Comparison of ENCODE assay signal across 8 mouse cellular contexts in genomic region chr4:150488767-150489166, GRCm38 (mm10).
DNase-seq lines count a peak whose midpoint lies in the region; ATAC-seq and TF ChIP-seq lines count a peak whose summit lies in the region.

No protein-coding gene starts in this region.

- peak overlapping the region; percentile 66 for H3K4me2 ChIP-seq in hindbrain, embryonic 15.5 days
- H3K4me2 ChIP-seq in midbrain, embryonic 14.5 days (ENCODE audit: low read length) = peak overlapping the region; percentile 57

- peaks cover 14% of the 10 kb centered on the region for H3K4me1 ChIP-seq in lung, adult 2 months (ENCODE audit: control insufficient read depth, insufficient read depth, low read length)
- peaks cover 42% of the 10 kb centered on the region for H3K4me1 ChIP-seq in hindbrain, embryonic 15.5 days (replicated peaks)
- peaks cover 18% of the 10 kb centered on the region for H3K4me1 ChIP-seq in midbrain, embryonic 14.5 days (ENCODE audit: control insufficient read depth, insufficient read depth, low read length)

- H3K9ac ChIP-seq in hindbrain, embryonic 15.5 days = peak overlapping the region; percentile 45
- peak overlapping the region; percentile 40 for H3K9ac ChIP-seq in midbrain, embryonic 14.5 days (replicated peaks; ENCODE audit: low read length)

- TF ChIP-seq POLR2A in lung, adult 2 months (IDR thresholded peaks at IDR 0.05; ENCODE audit: borderline replicate concordance, extremely low read depth, low read depth, low read length) = no peak

- H3K9me3 ChIP-seq in hindbrain, embryonic 15.5 days = no peaks in the 10 kb centered on the region
- H3K9me3 ChIP-seq in midbrain, embryonic 14.5 days (ENCODE audit: control insufficient read depth, low read length) = no peaks in the 10 kb centered on the region

- H3K4me3 ChIP-seq in lung, adult 2 months (replicated peaks; ENCODE audit: extremely low read depth, low read depth, low read length) = peak overlapping the region; percentile 52
- peak overlapping the region; percentile 39 for H3K4me3 ChIP-seq in hindbrain, embryonic 15.5 days
- H3K4me3 ChIP-seq in midbrain, embryonic 14.5 days (replicated peaks; ENCODE audit: low read depth, low read length) = peak overlapping the region; percentile 31

- no peak for TF ChIP-seq CTCF in lung, adult 2 months (IDR thresholded peaks at IDR 0.05; ENCODE audit: insufficient read depth, low read length)

- peak; percentile 42 for DNase-seq in adrenal gland, adult 2 months
- DNase-seq in adrenal gland, adult 8-10 months = no peak
- DNase-seq in lung, adult 2 months = no peak
- DNase-seq in lung, postnatal 25 days (ENCODE audit: low spot score) = no peak
- no peak for DNase-seq in midbrain, embryonic 14.5 days
- DNase-seq in thymus, postnatal 36 days = no peak
- no peak for DNase-seq in ovary, postnatal 14 days (ENCODE audit: low spot score)

- H3K27me3 ChIP-seq in hindbrain, embryonic 15.5 days = no peaks in the 10 kb centered on the region
- H3K27me3 ChIP-seq in midbrain, embryonic 14.5 days (ENCODE audit: control insufficient read depth, insufficient read depth, low read length) = no peaks in the 10 kb centered on the region

- no peak for ATAC-seq in hindbrain, embryonic 15.5 days (ENCODE audit: low FRiP score, low read depth)
- no peak for ATAC-seq in midbrain, embryonic 14.5 days (ENCODE audit: low FRiP score, low TSS enrichment)

- H3K36me3 ChIP-seq in hindbrain, embryonic 15.5 days = no peaks in the 10 kb centered on the region
- H3K36me3 ChIP-seq in midbrain, embryonic 14.5 days (ENCODE audit: control insufficient read depth, insufficient read depth, low read length) = no peaks in the 10 kb centered on the region

- WGBS in lung, adult 2 months = 28% methylated on average over 4 of the region's 4 CpGs
- WGBS in hindbrain, embryonic 15.5 days = 45% methylated on average over 4 of the region's 4 CpGs
- WGBS in midbrain, embryonic 14.5 days = 74% methylated on average over 4 of the region's 4 CpGs

- peak overlapping the region; percentile 79 for H3K27ac ChIP-seq in hindbrain, embryonic 15.5 days (replicated peaks)
- H3K27ac ChIP-seq in midbrain, embryonic 14.5 days (replicated peaks; ENCODE audit: low read depth, low read length) = peak overlapping the region; percentile 73
